Mouse (Mus musculus) lung, postnatal 0 days (tissue): ENCODE measurements around the gene Phlpp1.

Experiments used
- CTCF ChIP-seq: IDR thresholded peaks from 2 replicates; pipeline ENCODE4 v1.5.1; 2016; ENCODE audit warnings: antibody characterized with exemption, mild to moderate bottlenecking
- EP300 ChIP-seq: IDR thresholded peaks from 2 replicates; pipeline ENCODE4 v1.6.1; 2016; ENCODE audit warnings: antibody characterized with exemption, mild to moderate bottlenecking, control low read depth

GRCm38 (mm10) chr1:106172301-106172930 lies 864 bp downstream of the Phlpp1 start:
- TF ChIP-seq CTCF (no peak; the same call in 1 of the 2 replicates), EP300 (no peak)
